Mouse (Mus musculus) stomach, embryonic 16.5 days (tissue): ENCODE measurements at regions not wholly inside any gene's neighbourhood (a gene's known extent, or its start where the extent isn't known, plus 50 kb on each side); places are given as distances from the start of the nearest gene placed in this dataset.
"Not testable (repeated sequence)": the region's sequence is repeated elsewhere in the genome, so short reads cannot be mapped to it uniquely, and the experiment has no call there.

Source experiments
- ATAC-seq: fragments of 200-750 bp; cut with Nextera tagmentation; 2 replicates; pipeline ENCODE4 v1.8.0; 2017; ENCODE audit warnings: moderate number of reproducible peaks, moderate TSS enrichment; ENCODE audit not compliant: insufficient read depth, low FRiP score
- H3K27ac ChIP-seq: fragments of 300-500 bp; sonication (generic); 2 replicates; pipeline ENCODE4 v1.5.1; 2014; ENCODE audit warnings: low read length
- H3K27me3 ChIP-seq: fragments of 300-500 bp; sonication (generic); 2 replicates; pipeline ENCODE4 v1.6.1; 2014; ENCODE audit warnings: low read length, control low read depth, mixed read lengths; ENCODE audit not compliant: control insufficient read depth, insufficient read depth
- H3K36me3 ChIP-seq: fragments of 300-500 bp; sonication (generic); 2 replicates; pipeline ENCODE4 v1.6.1; 2014; ENCODE audit warnings: low read length; ENCODE audit not compliant: control insufficient read depth, insufficient read depth
- H3K4me1 ChIP-seq: fragments of 300-500 bp; sonication (generic); 2 replicates; pipeline ENCODE4 v1.6.1; 2014; ENCODE audit warnings: low read length, control low read depth, mixed read lengths; ENCODE audit not compliant: control insufficient read depth, insufficient read depth
- H3K4me2 ChIP-seq: fragments of 300-500 bp; sonication (generic); 2 replicates; pipeline ENCODE4 v1.6.1; 2014; ENCODE audit warnings: low read depth, low read length, mixed read lengths
- H3K4me3 ChIP-seq: fragments of 300-500 bp; sonication (generic); replicated peaks from 2 replicates; pipeline ENCODE4 v1.5.1; 2014; ENCODE audit warnings: mild to moderate bottlenecking, low read length
- H3K9ac ChIP-seq: fragments of 300-500 bp; sonication (generic); 2 replicates; pipeline ENCODE4 v1.6.1; 2014; ENCODE audit warnings: low read length
- H3K9me3 ChIP-seq: fragments of 300-500 bp; sonication (generic); replicated peaks from 2 replicates; pipeline ENCODE4 v1.6.1; 2016; ENCODE audit warnings: low read length, control low read depth; ENCODE audit not compliant: control insufficient read depth
- WGBS: fragments of 180-500 bp; shearing (Covaris S2); extraction: QIAGEN DNeasy Blood & Tissue Kit; methylation state at CpG from one replicate; pipeline ENCODE4 v1.1.7; 2014; 5-methylcytosine and 5-hydroxymethylcytosine counted together

- no peak for ATAC-seq
- Histone ChIP-seq H3K9me3 (no peaks in the 10 kb centered on the region), H3K27me3 (no peaks in the 10 kb centered on the region), H3K4me2 (no peak overlapping the region), H3K4me3 (no peak overlapping the region), H3K9ac (no peak overlapping the region), H3K4me1 (no peaks in the 10 kb centered on the region), H3K27ac (no peak overlapping the region), H3K36me3 (no peaks in the 10 kb centered on the region)
- 60% methylated on average over 12 of the region's 12 CpGs for WGBS
Observed at GRCm38 (mm10) chr12:29343147-29343852, 184.9 kb upstream of the Myt1l start.

GRCm38 (mm10) chr12:29348698-29349097, 179.5 kb upstream of the Myt1l start:
- no peaks in the 10 kb centered on the region for H3K9me3 ChIP-seq
- no peak overlapping the region for H3K4me2 ChIP-seq
- H3K27ac ChIP-seq: no peak overlapping the region
- H3K4me3 ChIP-seq: no peak overlapping the region
- no peak overlapping the region for H3K9ac ChIP-seq
- H3K36me3 ChIP-seq: no peaks in the 10 kb centered on the region
- no peaks in the 10 kb centered on the region for H3K27me3 ChIP-seq
- WGBS: 64% methylated on average over 2 of the region's 2 CpGs
- no peak for ATAC-seq
- H3K4me1 ChIP-seq: no peaks in the 10 kb centered on the region

GRCm38 (mm10) chr12:29349146-29349850, 178.9 kb upstream of the Myt1l start:
- no peak for ATAC-seq
- no peak overlapping the region for H3K4me2 ChIP-seq
- no peak overlapping the region for H3K27ac ChIP-seq
- no peaks in the 10 kb centered on the region for H3K4me1 ChIP-seq
- H3K9ac ChIP-seq: no peak overlapping the region
- WGBS: 46% methylated on average over 9 of the region's 9 CpGs
- H3K9me3 ChIP-seq: no peaks in the 10 kb centered on the region
- H3K36me3 ChIP-seq: no peaks in the 10 kb centered on the region
- H3K4me3 ChIP-seq: no peak overlapping the region
- H3K27me3 ChIP-seq: no peaks in the 10 kb centered on the region

- Histone ChIP-seq H3K9ac (no peak overlapping the region), H3K4me3 (no peak overlapping the region), H3K4me2 (no peak overlapping the region), H3K4me1 (no peaks in the 10 kb centered on the region), H3K27ac (no peak overlapping the region), H3K27me3 (no peaks in the 10 kb centered on the region), H3K36me3 (no peaks in the 10 kb centered on the region), H3K9me3 (no peaks in the 10 kb centered on the region)
- 53% methylated on average over 9 of the region's 11 CpGs for WGBS
- ATAC-seq: no peak
Observed at GRCm38 (mm10) chr12:29353777-29354496, 174.2 kb upstream of the Myt1l start.

GRCm38 (mm10) chr12:29354816-29355215, 173.4 kb upstream of the Myt1l start:
- H3K4me1 ChIP-seq: no peaks in the 10 kb centered on the region
- no peaks in the 10 kb centered on the region for H3K36me3 ChIP-seq
- H3K27me3 ChIP-seq: no peaks in the 10 kb centered on the region
- H3K27ac ChIP-seq: no peak overlapping the region
- H3K9me3 ChIP-seq: no peaks in the 10 kb centered on the region
- no peak for ATAC-seq
- no peak overlapping the region for H3K9ac ChIP-seq
- no peak overlapping the region for H3K4me2 ChIP-seq
- WGBS: 19% methylated on average over 6 of the region's 6 CpGs
- H3K4me3 ChIP-seq: no peak overlapping the region

GRCm38 (mm10) chr12:29356681-29357397, 171.3 kb upstream of the Myt1l start:
- Histone ChIP-seq H3K9me3 (no peaks in the 10 kb centered on the region), H3K4me1 (no peaks in the 10 kb centered on the region), H3K4me3 (no peak overlapping the region), H3K27ac (no peak overlapping the region), H3K36me3 (no peaks in the 10 kb centered on the region), H3K4me2 (no peak overlapping the region), H3K9ac (peak overlapping the region; percentile 31), H3K27me3 (no peaks in the 10 kb centered on the region)
- WGBS: 30% methylated on average over 11 of the region's 11 CpGs
- no peak for ATAC-seq

GRCm38 (mm10) chr12:29361236-29361635, 166.9 kb upstream of the Myt1l start:
- H3K27me3 ChIP-seq: no peaks in the 10 kb centered on the region
- no peaks in the 10 kb centered on the region for H3K4me1 ChIP-seq
- H3K36me3 ChIP-seq: no peaks in the 10 kb centered on the region
- H3K9me3 ChIP-seq: no peaks in the 10 kb centered on the region
- WGBS: 86% methylated on average over 6 of the region's 6 CpGs
- H3K4me3 ChIP-seq: no peak overlapping the region
- H3K27ac ChIP-seq: no peak overlapping the region
- no peak for ATAC-seq
- H3K4me2 ChIP-seq: no peak overlapping the region
- no peak overlapping the region for H3K9ac ChIP-seq

- ATAC-seq, H3K9me3 ChIP-seq, H3K27me3 ChIP-seq, H3K4me3 ChIP-seq, H3K36me3 ChIP-seq, H3K27ac ChIP-seq, H3K4me1 ChIP-seq: not testable (repeated sequence)
- Histone ChIP-seq H3K9ac (0 out of 2 replicates have a peak overlapping the region, but pooled peaks have one; percentile 31), H3K4me2 (peak overlapping the region; percentile 43)
- 35% methylated on average over 3 of the region's 3 CpGs for WGBS
Observed at GRCm38 (mm10) chr12:29367741-29368106, 160.5 kb upstream of the Myt1l start.
